Mouse (Mus musculus) midbrain, embryonic 13.5 days (tissue): ENCODE measurements around the gene Ctnnd2. TPM values are rescaled to one million over a fixed set of nuclear protein-coding genes. Genes with fewer than 3 reads are reported as not detected.
A peak's percentile ranks its signal among the peaks of the same experiment; 100 is the strongest.

Source experiments
- ATAC-seq: fragments of 200-750 bp; cut with Nextera tagmentation; 2 replicates; pipeline ENCODE4 v1.8.0; 2017; ENCODE audit warnings: mild to moderate bottlenecking, moderate TSS enrichment, moderate library complexity
- H3K27ac ChIP-seq: fragments of 300-500 bp; sonication (generic); 2 replicates; pipeline ENCODE4 v1.5.1; 2015; ENCODE audit warnings: inconsistent platforms, mild to moderate bottlenecking, moderate library complexity
- H3K27me3 ChIP-seq: fragments of 300-500 bp; sonication (generic); 2 replicates; pipeline ENCODE4 v1.6.1; 2015; ENCODE audit warnings: mild to moderate bottlenecking, inconsistent platforms
- H3K36me3 ChIP-seq: fragments of 300-500 bp; sonication (generic); 2 replicates; pipeline ENCODE4 v1.6.1; 2015; ENCODE audit warnings: mild to moderate bottlenecking, inconsistent platforms
- H3K4me1 ChIP-seq: fragments of 300-500 bp; sonication (generic); replicated peaks from 2 replicates; pipeline ENCODE4 v1.6.1; 2015; ENCODE audit warnings: inconsistent platforms
- H3K4me2 ChIP-seq: fragments of 300-500 bp; sonication (generic); replicated peaks from 2 replicates; pipeline ENCODE4 v1.6.1; 2015; ENCODE audit warnings: moderate library complexity, mild to moderate bottlenecking, inconsistent platforms
- H3K4me3 ChIP-seq: fragments of 300-500 bp; sonication (generic); replicated peaks from 2 replicates; pipeline ENCODE4 v1.5.1; 2015; ENCODE audit warnings: mild to moderate bottlenecking, inconsistent platforms
- H3K9ac ChIP-seq: fragments of 300-500 bp; sonication (generic); replicated peaks from 2 replicates; pipeline ENCODE4 v1.6.1; 2015; ENCODE audit warnings: mild to moderate bottlenecking, inconsistent platforms
- H3K9me3 ChIP-seq: fragments of 300-500 bp; sonication (generic); 2 replicates; pipeline ENCODE4 v1.6.1; 2016; ENCODE audit warnings: mild to moderate bottlenecking, inconsistent platforms
- WGBS: fragments of 180-500 bp; shearing (Covaris S2); methylation state at CpG from one replicate; pipeline ENCODE4 v1.1.7; 2015; 5-methylcytosine and 5-hydroxymethylcytosine counted together
- polyA plus RNA-seq: library from polyadenylated mRNA; unstranded; fragments of >200 nt; fragmentation: Nextera tagmentation; extraction: Ambion mirVana; gene quantifications from 2 replicates; pipeline ENCODE4 v1.2.1, GENCODE M21; 2015

Ctnnd2 gene
- polyA plus RNA-seq, 1 experiment from 2014 or later = 54.2 TPM

- Histone ChIP-seq H3K27ac (no peak overlapping the region), H3K27me3 (no peaks in the 10 kb centered on the region), H3K9me3 (no peaks in the 10 kb centered on the region), H3K4me3 (no peak overlapping the region), H3K4me2 (no peak overlapping the region), H3K9ac (no peak overlapping the region), H3K4me1 (peaks cover 9% of the 10 kb centered on the region), H3K36me3 (no peaks in the 10 kb centered on the region)
- 40% methylated on average over 6 of the region's 6 CpGs for WGBS
- ATAC-seq = no peak
These were observed 489.5 kb downstream of the Ctnnd2 start for GRCm38 (mm10) chr15:30661689-30662422.

- no peak overlapping the region for H3K4me3 ChIP-seq
- H3K4me2 ChIP-seq = no peak overlapping the region
- no peak overlapping the region for H3K9ac ChIP-seq
- H3K36me3 ChIP-seq = no peaks in the 10 kb centered on the region
- no peaks in the 10 kb centered on the region for H3K9me3 ChIP-seq
- H3K4me1 ChIP-seq = peaks cover 10% of the 10 kb centered on the region
- no peaks in the 10 kb centered on the region for H3K27me3 ChIP-seq
- ATAC-seq = peak; percentile 72
- WGBS = 60% methylated on average over 7 of the region's 7 CpGs
- H3K27ac ChIP-seq = peak overlapping the region; percentile 60; the same call in 1 of the 2 replicates
These were observed 495.6 kb downstream of the Ctnnd2 start for GRCm38 (mm10) chr15:30667819-30668587.

GRCm38 (mm10) chr15:30681939-30682338, 509.5 kb downstream of the Ctnnd2 start:
- Histone ChIP-seq H3K4me2 (no peak overlapping the region), H3K27me3 (no peaks in the 10 kb centered on the region), H3K4me3 (no peak overlapping the region), H3K9me3 (no peaks in the 10 kb centered on the region), H3K36me3 (no peaks in the 10 kb centered on the region), H3K9ac (no peak overlapping the region), H3K27ac (no peak overlapping the region), H3K4me1 (no peaks in the 10 kb centered on the region)
- WGBS = 92% methylated on average over 4 of the region's 4 CpGs
- no peak for ATAC-seq

DNA sequence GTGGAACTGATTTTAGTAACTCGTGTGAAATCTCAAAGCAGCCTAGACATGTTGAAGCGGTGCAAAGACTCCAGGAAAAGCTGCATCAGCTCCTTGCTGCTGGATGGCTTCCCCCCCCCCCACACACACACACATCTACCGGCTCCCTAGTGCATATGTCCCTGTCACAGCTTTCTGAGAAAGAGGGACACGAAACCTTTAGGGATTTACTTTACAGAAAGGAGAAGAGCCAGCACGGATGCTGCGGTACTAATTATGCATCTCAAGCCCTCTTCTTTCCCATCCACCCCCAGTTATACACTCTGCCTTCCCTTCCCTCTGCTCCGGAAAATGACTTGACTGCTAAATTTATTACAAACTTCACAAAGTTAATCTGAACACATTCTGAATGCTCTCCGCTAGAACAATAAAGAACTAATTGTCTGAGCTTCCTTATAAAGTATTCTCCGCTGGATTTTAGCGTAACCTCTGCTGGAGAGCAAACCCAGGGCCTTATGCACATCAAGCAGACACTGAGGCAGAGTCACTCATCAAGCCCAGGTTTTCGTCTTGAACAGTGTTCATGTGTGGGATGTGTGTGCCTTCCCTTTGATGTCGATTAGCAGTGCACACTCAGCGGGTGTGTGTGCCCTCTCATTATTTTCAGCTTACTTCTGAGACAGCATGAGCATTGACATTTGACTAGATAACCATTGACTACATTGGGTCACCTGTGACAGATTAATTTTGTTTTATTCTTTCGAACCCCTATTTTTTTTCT, 510.1 kb downstream of the Ctnnd2 start:
- Histone ChIP-seq H3K27ac (0 out of 2 replicates have a peak overlapping the region, but pooled peaks have one; percentile 3), H3K27me3 (no peaks in the 10 kb centered on the region), H3K9me3 (no peaks in the 10 kb centered on the region), H3K9ac (no peak overlapping the region), H3K36me3 (no peaks in the 10 kb centered on the region), H3K4me1 (no peaks in the 10 kb centered on the region), H3K4me3 (no peak overlapping the region), H3K4me2 (no peak overlapping the region)
- 0 out of 2 replicates have a peak, but pooled peaks have one; percentile 37 for ATAC-seq
- WGBS = 67% methylated on average over 14 of the region's 14 CpGs

- Histone ChIP-seq H3K9me3 (no peaks in the 10 kb centered on the region), H3K4me3 (no peak overlapping the region), H3K4me1 (no peaks in the 10 kb centered on the region), H3K9ac (no peak overlapping the region), H3K36me3 (no peaks in the 10 kb centered on the region), H3K27ac (no peak overlapping the region), H3K27me3 (no peaks in the 10 kb centered on the region), H3K4me2 (no peak overlapping the region)
- no peak for ATAC-seq
- 79% methylated on average over 4 of the region's 4 CpGs for WGBS
These were observed 514.1 kb downstream of the Ctnnd2 start for GRCm38 (mm10) chr15:30686206-30687101.

- Histone ChIP-seq H3K27me3 (no peaks in the 10 kb centered on the region), H3K9ac (no peak overlapping the region)
- WGBS = 22% methylated on average over 6 of the region's 6 CpGs
These were observed 521.4 kb downstream of the Ctnnd2 start for GRCm38 (mm10) chr15:30693754-30694205.

GRCm38 (mm10) chr15:30694286-30694685, 521.9 kb downstream of the Ctnnd2 start:
- no peak for ATAC-seq
- Histone ChIP-seq H3K9me3 (no peaks in the 10 kb centered on the region), H3K4me1 (peaks cover 19% of the 10 kb centered on the region), H3K27me3 (no peaks in the 10 kb centered on the region), H3K9ac (no peak overlapping the region), H3K36me3 (no peaks in the 10 kb centered on the region), H3K4me3 (no peak overlapping the region), H3K4me2 (no peak overlapping the region), H3K27ac (peak overlapping the region; percentile 11; the same call in 1 of the 2 replicates)
- WGBS = 61% methylated on average over 1 of the region's 1 CpGs

More at GRCm38 (mm10) chr15:30693754-30694205, 521.4 kb downstream of the Ctnnd2 start:
- Histone ChIP-seq H3K9me3 (no peaks in the 10 kb centered on the region), H3K4me1 (peaks cover 19% of the 10 kb centered on the region), H3K27ac (peak overlapping the region; percentile 11; the same call in 1 of the 2 replicates), H3K4me3 (no peak overlapping the region), H3K4me2 (no peak overlapping the region), H3K36me3 (no peaks in the 10 kb centered on the region)
- ATAC-seq = peak; percentile 92

- no peaks in the 10 kb centered on the region for H3K27me3 ChIP-seq
- peaks cover 23% of the 10 kb centered on the region for H3K4me1 ChIP-seq
- WGBS = 95% methylated on average over 6 of the region's 6 CpGs
- no peak overlapping the region for H3K9ac ChIP-seq
- no peak overlapping the region for H3K4me2 ChIP-seq
- no peak for ATAC-seq
- no peak overlapping the region for H3K4me3 ChIP-seq
- H3K9me3 ChIP-seq = no peaks in the 10 kb centered on the region
- no peaks in the 10 kb centered on the region for H3K36me3 ChIP-seq
- no peak overlapping the region for H3K27ac ChIP-seq
These were observed 523.5 kb downstream of the Ctnnd2 start for GRCm38 (mm10) chr15:30695859-30696258.

GRCm38 (mm10) chr15:30697356-30697755, 525.0 kb downstream of the Ctnnd2 start:
- no peak for ATAC-seq

DNA sequence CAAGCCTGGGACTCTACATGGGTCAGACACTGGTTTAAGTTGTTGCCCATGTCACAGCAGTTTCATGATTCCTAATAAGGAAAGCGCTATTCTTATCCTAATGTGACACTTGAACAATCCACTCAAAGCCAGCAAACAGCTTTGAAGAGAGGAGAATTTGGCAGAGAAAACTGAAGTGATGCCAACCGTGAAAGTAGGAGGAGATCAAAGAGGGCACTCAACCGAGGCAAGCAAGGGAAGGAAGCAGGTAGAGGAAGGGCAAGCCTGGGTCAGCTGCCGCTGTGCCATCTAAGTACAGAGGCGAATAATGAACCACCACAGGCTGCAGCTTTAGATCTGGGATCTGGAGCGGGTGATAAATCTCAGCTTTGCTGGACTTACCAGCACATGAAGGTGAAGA, 528.4 kb downstream of the Ctnnd2 start:
- H3K27me3 ChIP-seq = no peaks in the 10 kb centered on the region
- no peak overlapping the region for H3K4me2 ChIP-seq
- H3K9ac ChIP-seq = no peak overlapping the region
- no peak overlapping the region for H3K27ac ChIP-seq
- H3K36me3 ChIP-seq = peaks cover 9% of the 10 kb centered on the region; the same call in 1 of the 2 replicates
- 50% methylated on average over 6 of the region's 6 CpGs for WGBS
- 0 out of 2 replicates have a peak, but pooled peaks cover 3% of the 10 kb centered on the region for H3K4me1 ChIP-seq
- ATAC-seq = no peak
- no peak overlapping the region for H3K4me3 ChIP-seq
- H3K9me3 ChIP-seq = no peaks in the 10 kb centered on the region

More at GRCm38 (mm10) chr15:30697356-30697755, 525.0 kb downstream of the Ctnnd2 start:
- Histone ChIP-seq H3K36me3 (peaks cover under 1% of the 10 kb centered on the region; the same call in 1 of the 2 replicates), H3K27ac (no peak overlapping the region), H3K9ac (no peak overlapping the region), H3K27me3 (no peaks in the 10 kb centered on the region), H3K4me2 (no peak overlapping the region), H3K4me3 (no peak overlapping the region), H3K9me3 (no peaks in the 10 kb centered on the region), H3K4me1 (peaks cover 23% of the 10 kb centered on the region)
- 84% methylated on average over 5 of the region's 5 CpGs for WGBS

DNA sequence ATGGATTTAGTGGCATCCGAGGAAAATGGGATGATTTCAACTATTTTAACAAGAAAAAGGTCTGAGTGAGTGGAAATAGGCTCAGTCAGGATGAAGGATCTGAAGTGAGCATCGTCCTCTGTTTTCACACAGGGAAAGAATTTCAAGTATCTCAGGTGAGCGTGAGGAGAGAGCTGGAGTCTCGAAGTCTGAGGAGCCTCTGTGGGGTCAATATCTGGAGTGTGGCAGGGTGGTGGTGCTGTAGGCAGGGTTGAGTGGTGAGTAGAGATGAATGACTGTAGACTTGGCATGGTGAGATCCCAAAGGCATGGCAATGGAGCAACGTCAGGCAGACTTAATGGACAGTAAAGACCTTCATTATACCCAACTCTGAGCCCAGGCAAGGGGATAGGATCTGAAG, 529.2 kb downstream of the Ctnnd2 start:
- Histone ChIP-seq H3K4me2 (no peak overlapping the region), H3K36me3 (peaks cover 9% of the 10 kb centered on the region; the same call in 1 of the 2 replicates), H3K9ac (no peak overlapping the region), H3K9me3 (no peaks in the 10 kb centered on the region), H3K27ac (no peak overlapping the region), H3K27me3 (no peaks in the 10 kb centered on the region), H3K4me3 (no peak overlapping the region), H3K4me1 (0 out of 2 replicates have a peak, but pooled peaks cover 3% of the 10 kb centered on the region)
- 94% methylated on average over 5 of the region's 5 CpGs for WGBS
- ATAC-seq = no peak
